Mouse (Mus musculus) c-Kit-positive CD71-negative TER-119-negative erythroid progenitor cells, embryonic 14.5 days (primary cell): Measurements from ENCODE around the gene Slc12a4.
A peak's percentile ranks its signal among the peaks of the same experiment; 100 is the strongest.
"Not testable (repeated sequence)": the region's sequence is repeated elsewhere in the genome, so short reads cannot be mapped to it uniquely, and the experiment has no call there.

Experiments used
- DNase-seq: peaks from one replicate; pipeline ENCODE4 v3.0.0-alpha.2; 2013; ENCODE audit warnings: low read depth

The Slc12a4 gene

GRCm38 (mm10) chr8:105965905-105966341 lies at the start of gene Slc12a4:
Slc12a4 (minus strand) TSS chr8:105966097.
- peak; percentile 75 for DNase-seq

GRCm38 (mm10) chr8:106012203-106012602 lies 46.3 kb upstream of the Slc12a4 start:
- DNase-seq, result not testable (repeated sequence)

GRCm38 (mm10) chr8:106011643-106011986 lies 45.7 kb upstream of the Slc12a4 start, which contains the start of gene Ddx28:
Ddx28 (minus strand) TSS chr8:106011882.
- no peak for DNase-seq

- DNase-seq, result peak; percentile 83
Measured at GRCm38 (mm10) chr8:106010748-106011642, 45.1 kb upstream of the Slc12a4 start.

- DNase-seq, result not testable (repeated sequence)
Measured at GRCm38 (mm10) chr8:106007891-106008290, 42.0 kb upstream of the Slc12a4 start.

- no peak for DNase-seq
Measured at GRCm38 (mm10) chr8:106007135-106007534, 41.2 kb upstream of the Slc12a4 start.

GRCm38 (mm10) chr8:106006413-106006812 lies 40.5 kb upstream of the Slc12a4 start:
- DNase-seq, result no peak

- no peak for DNase-seq
Measured at GRCm38 (mm10) chr8:106005875-106006274, 40.0 kb upstream of the Slc12a4 start, which contains the start of gene Dpep2nb. Dpep2nb (minus strand) TSS chr8:106005975.

- no peak for DNase-seq
Measured at GRCm38 (mm10) chr8:106004538-106005207, 38.8 kb upstream of the Slc12a4 start.

- no peak for DNase-seq
Measured at GRCm38 (mm10) chr8:106001908-106002307, 36.0 kb upstream of the Slc12a4 start.

- DNase-seq, result no peak
Measured at GRCm38 (mm10) chr8:105998971-105999370, 33.1 kb upstream of the Slc12a4 start.

GRCm38 (mm10) chr8:105996359-105996758 lies 30.5 kb upstream of the Slc12a4 start:
- no peak for DNase-seq

- DNase-seq, result no peak
Measured at GRCm38 (mm10) chr8:105993226-105993625, 27.3 kb upstream of the Slc12a4 start.

- DNase-seq, result no peak
Measured at GRCm38 (mm10) chr8:105992499-105992898, 26.6 kb upstream of the Slc12a4 start.

GRCm38 (mm10) chr8:105991546-105991945 lies 25.6 kb upstream of the Slc12a4 start:
- DNase-seq, result no peak

- peak; percentile 87 for DNase-seq
Measured at GRCm38 (mm10) chr8:105990856-105991387, 25.0 kb upstream of the Slc12a4 start, which contains the start of gene Dus2. Dus2 (plus strand) TSS chr8:105991337.

- no peak for DNase-seq
Measured at GRCm38 (mm10) chr8:105988546-105988945, 22.6 kb upstream of the Slc12a4 start.

- not testable (repeated sequence) for DNase-seq
Measured at GRCm38 (mm10) chr8:105983406-105983805, 17.5 kb upstream of the Slc12a4 start.

- no peak for DNase-seq
Measured at GRCm38 (mm10) chr8:105981146-105981545, 15.2 kb upstream of the Slc12a4 start.

GRCm38 (mm10) chr8:105979325-105979724 lies 13.4 kb upstream of the Slc12a4 start, which contains the start of gene Dpep3:
Dpep3 (minus strand) TSS chr8:105979429.
- no peak for DNase-seq

- no peak for DNase-seq
Measured at GRCm38 (mm10) chr8:105975363-105975762, 9.5 kb upstream of the Slc12a4 start.

- DNase-seq, result no peak
Measured at GRCm38 (mm10) chr8:105971019-105971720, 5.3 kb upstream of the Slc12a4 start.
